Mouse (Mus musculus): ENCODE measurements around the gene Rnf24. TPM values are rescaled to one million over a fixed set of nuclear protein-coding genes. Genes with fewer than 3 reads are reported as not detected.

Rnf24 gene
- polyA plus RNA-seq (2015; fragmentation: Illumina TruSeq; extraction: RNeasy Lipid Tissue Mini Kit (QIAGEN cat#74804); ENCODE audit: low read depth, low replicate concordance), result 18.5 TPM

DNA sequence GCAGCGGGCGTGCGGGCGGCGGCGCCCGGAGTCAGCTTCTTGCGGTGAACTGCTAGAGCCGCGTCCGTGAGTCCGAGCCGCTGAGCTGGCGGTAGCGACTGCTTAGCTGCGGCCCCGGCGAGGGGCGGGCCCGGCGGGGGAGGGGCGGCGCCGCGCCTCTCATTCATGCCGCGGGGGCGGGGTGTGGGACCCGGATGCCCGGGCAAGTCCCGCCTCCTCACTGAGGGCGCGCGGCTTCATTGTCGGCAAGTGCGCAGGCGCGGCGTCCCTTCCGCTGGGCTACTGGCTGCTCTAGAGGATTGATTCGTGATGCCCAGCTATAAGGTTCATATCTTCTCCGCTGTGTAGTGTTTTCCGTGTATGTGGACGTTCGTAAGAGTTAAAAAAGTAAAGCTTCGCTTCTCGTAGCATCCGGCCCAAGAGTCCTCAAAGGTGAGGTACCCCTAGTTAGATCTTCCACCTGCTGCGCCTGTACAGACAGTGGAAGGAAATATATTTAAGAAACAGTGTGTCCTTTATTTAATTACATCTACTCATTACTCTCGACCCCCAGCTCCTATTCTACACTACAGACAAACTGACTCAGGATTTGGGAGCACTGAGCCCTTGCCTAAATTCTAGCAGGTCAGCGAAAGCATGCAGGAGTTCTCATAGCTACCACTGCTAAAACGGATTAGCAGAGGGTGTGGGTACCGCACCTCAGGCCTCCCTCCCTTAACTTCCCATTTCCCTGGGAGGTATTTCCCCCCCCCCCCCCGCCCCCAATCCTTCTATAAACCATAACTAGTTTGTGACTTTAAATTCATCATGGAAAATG, at the start of gene Rnf24:
Gene Rnf24, minus strand, starts transcription at position 146 of the 817 bp plus-strand sequence.

DNA sequence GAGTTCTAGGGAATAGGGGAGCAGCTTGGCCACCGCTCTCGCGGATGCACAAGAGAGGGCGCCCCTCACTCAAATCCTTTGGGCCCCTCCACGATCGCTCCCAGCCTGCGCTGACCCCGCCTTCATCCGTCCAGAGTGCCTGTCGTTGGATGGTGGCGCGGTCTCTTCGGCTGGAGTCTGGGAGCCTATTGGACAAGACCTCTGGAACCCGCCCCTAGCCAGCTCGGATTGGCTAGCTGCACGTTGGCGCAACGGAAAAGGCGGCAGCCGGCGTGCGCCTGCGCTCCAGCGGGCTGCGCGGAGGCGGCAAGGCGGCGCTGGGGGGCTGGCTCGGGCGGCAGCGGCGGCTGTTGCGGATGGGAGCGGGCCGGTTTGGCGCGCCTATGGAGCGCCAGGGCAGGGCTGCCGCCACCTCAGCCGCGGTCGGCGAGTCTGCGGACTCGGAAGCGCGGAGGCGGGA, 90.4 kb downstream of the Rnf24 start, which contains the start of gene Pank2:
Gene Pank2, plus strand, starts transcription at position 283 of the 460 bp plus-strand sequence.

Other genes with a start within 250 kb of the Rnf24 start
- 5.9 TPM for gene Hspa12b, start 225.6 kb downstream of the Rnf24 start, polyA plus RNA-seq (2015; fragmentation: Illumina TruSeq; extraction: RNeasy Lipid Tissue Mini Kit (QIAGEN cat#74804); ENCODE audit: low read depth, low replicate concordance)
- gene Gm11037, start 219.4 kb downstream of the Rnf24 start, polyA plus RNA-seq (2015; fragmentation: Illumina TruSeq; extraction: RNeasy Lipid Tissue Mini Kit (QIAGEN cat#74804); ENCODE audit: low read depth, low replicate concordance), result not detected
- gene 1700037H04Rik, start 192.8 kb downstream of the Rnf24 start, polyA plus RNA-seq (2015; fragmentation: Illumina TruSeq; extraction: RNeasy Lipid Tissue Mini Kit (QIAGEN cat#74804); ENCODE audit: low read depth, low replicate concordance), result 74.8 TPM
- gene Cenpb, start 172.8 kb downstream of the Rnf24 start, polyA plus RNA-seq (2015; fragmentation: Illumina TruSeq; extraction: RNeasy Lipid Tissue Mini Kit (QIAGEN cat#74804); ENCODE audit: low read depth, low replicate concordance), result 72.3 TPM
- gene Cdc25b, start 165.9 kb downstream of the Rnf24 start, polyA plus RNA-seq (2015; fragmentation: Illumina TruSeq; extraction: RNeasy Lipid Tissue Mini Kit (QIAGEN cat#74804); ENCODE audit: low read depth, low replicate concordance), result 14.3 TPM
- gene Spef1, start 165.6 kb downstream of the Rnf24 start, polyA plus RNA-seq (2015; fragmentation: Illumina TruSeq; extraction: RNeasy Lipid Tissue Mini Kit (QIAGEN cat#74804); ENCODE audit: low read depth, low replicate concordance), result 7.2 TPM
- 27.3 TPM for gene Ap5s1, start 145.8 kb downstream of the Rnf24 start, polyA plus RNA-seq (2015; fragmentation: Illumina TruSeq; extraction: RNeasy Lipid Tissue Mini Kit (QIAGEN cat#74804); ENCODE audit: low read depth, low replicate concordance)
- gene Mavs, start 118.8 kb downstream of the Rnf24 start, polyA plus RNA-seq (2015; fragmentation: Illumina TruSeq; extraction: RNeasy Lipid Tissue Mini Kit (QIAGEN cat#74804); ENCODE audit: low read depth, low replicate concordance), result 7.1 TPM
- 44.0 TPM for gene Pank2, start 90.4 kb downstream of the Rnf24 start, polyA plus RNA-seq (2015; fragmentation: Illumina TruSeq; extraction: RNeasy Lipid Tissue Mini Kit (QIAGEN cat#74804); ENCODE audit: low read depth, low replicate concordance)
- gene Smox, start 138.6 kb upstream of the Rnf24 start, polyA plus RNA-seq (2015; fragmentation: Illumina TruSeq; extraction: RNeasy Lipid Tissue Mini Kit (QIAGEN cat#74804); ENCODE audit: low read depth, low replicate concordance), result 53.9 TPM
- gene Adra1d, start 209.4 kb upstream of the Rnf24 start, polyA plus RNA-seq (2015; fragmentation: Illumina TruSeq; extraction: RNeasy Lipid Tissue Mini Kit (QIAGEN cat#74804); ENCODE audit: low read depth, low replicate concordance), result 21.1 TPM